Mouse (Mus musculus): ENCODE results near the gene Sac3d1.

The Sac3d1 gene

DNA sequence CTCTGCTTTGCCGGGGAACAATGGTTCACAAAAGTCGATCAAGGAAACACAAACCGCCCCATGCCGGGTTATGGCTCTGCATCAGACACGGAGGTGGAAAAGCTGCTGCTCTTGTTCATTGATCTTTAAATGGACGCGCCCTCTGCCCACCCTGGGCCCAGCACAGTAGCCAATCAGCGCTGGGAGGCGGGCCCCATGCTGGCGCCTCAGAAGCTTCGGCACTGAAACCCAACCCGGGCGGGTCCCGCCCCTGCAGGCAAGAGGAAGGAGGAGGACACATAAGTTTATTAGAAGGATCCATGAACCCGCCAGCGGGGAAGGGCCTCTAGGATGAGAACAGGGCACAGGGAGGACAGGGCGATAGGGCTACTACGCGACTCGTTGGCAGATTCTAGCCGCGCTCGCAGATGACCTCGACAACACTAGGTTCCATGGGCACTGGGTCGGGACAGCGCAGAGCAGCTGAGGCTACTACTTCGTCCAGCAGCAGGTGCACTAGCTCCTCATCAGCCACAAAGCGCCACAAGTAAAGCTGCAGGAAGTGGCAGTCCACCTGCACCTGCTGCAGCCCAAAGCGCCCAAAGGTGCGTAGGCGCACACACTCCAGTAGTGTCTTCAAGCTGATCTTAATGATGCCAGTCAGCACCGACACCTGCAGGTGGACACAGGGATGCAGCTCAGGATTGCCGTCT, 50.6 kb downstream of the Sac3d1 start, which contains the start of gene Tm7sf2:
TSS of gene Tm7sf2 (minus strand) at position 650 of the 692 bp plus-strand sequence.
- peak; percentile 85 to 88 for DNase-seq

DNA sequence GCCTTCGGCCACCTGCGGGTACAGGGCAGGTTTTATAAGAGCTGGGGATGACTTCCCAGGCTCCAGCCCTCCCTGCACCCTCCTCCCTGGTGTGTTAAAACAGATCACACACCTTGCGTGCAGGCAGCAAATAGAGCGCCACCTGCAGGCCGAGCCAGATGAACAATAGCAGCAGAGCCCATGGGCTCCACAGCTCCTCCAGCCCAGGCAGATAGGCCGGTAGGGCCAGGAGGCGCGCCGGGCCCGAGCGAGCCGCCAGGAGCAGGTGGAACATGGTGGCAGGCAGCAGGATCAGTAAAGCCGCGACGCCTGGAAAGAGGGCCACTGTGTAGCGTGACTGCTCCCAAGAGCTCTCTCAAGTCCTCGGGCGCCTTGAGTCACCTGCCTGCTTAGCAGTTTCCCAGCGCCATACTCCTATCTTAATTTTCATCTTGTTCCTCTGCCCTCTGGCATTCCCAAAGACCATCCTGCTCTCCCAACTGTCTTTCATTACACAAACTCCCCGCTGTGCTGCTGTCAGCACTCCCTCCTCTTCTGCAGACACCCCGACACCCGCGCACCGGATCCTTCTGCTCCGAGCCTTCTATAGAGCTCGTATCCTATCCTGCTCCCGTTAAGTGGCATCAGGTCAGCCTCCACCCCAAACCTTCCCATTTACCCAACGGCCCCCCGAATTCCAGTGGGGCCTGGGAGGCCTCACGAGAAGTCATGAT, 51.3 kb downstream of the Sac3d1 start:
- DNase-seq: peak; percentile 91 to 93

DNA sequence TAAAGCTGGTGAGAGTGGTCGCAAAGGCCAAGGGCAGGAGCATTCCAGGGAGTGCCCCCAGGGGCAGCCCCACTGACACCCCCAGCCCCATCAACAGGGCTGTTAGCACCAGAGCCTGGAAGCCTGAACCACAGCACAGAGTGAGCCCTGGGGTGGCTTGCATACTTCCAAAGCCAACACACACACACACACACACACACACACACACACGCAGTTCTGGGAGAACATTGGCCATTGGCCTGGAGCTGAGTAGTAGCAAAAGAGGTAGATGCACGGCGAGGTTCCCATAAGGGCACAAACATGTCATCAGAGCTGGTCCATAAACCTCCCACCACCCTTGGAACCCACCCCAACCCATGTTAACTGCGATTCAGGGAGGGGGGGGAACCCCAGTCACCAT, 51.9 kb downstream of the Sac3d1 start:
- DNase-seq: no peak

All from cerebellum, adult 18-20 months (tissue).